Mouse (Mus musculus): ENCODE results near the gene Mynn.
A peak's percentile ranks its signal among the peaks of the same experiment; 100 is the strongest.

Gene Mynn

GRCm38 (mm10) chr3:30646761-30647160, 44.9 kb downstream of the Mynn start:
- DNase-seq: no peak

GRCm38 (mm10) chr3:30647440-30648090, 45.7 kb downstream of the Mynn start, which contains the start of gene Lrrc34:
Lrrc34 (minus strand) TSS chr3:30647869.
- DNase-seq: peak; percentile 64

- DNase-seq: no peak
Measured at GRCm38 (mm10) chr3:30648466-30648865, 46.6 kb downstream of the Mynn start.

- DNase-seq: peak; percentile 12
Measured at GRCm38 (mm10) chr3:30650062-30650841, 48.4 kb downstream of the Mynn start.

- no peak for DNase-seq
Measured at GRCm38 (mm10) chr3:30655937-30656336, 54.1 kb downstream of the Mynn start.

GRCm38 (mm10) chr3:30658486-30658885, 56.6 kb downstream of the Mynn start:
- no peak for DNase-seq
